Mouse (Mus musculus): Measurements from ENCODE around the gene Pdgfc. TPM values are rescaled to one million over a fixed set of nuclear protein-coding genes. Genes with fewer than 3 reads are reported as not detected.
"Not testable (repeated sequence)": the region's sequence is repeated elsewhere in the genome, so short reads cannot be mapped to it uniquely, and the experiment has no call there.

Pdgfc gene
- polyA plus RNA-seq, 1 experiment from 2014 or later: 2.2 TPM

- H3K27ac ChIP-seq (ENCODE audit: low read length): no peak overlapping the region
- no peak for ATAC-seq
- no peak overlapping the region for H3K4me3 ChIP-seq (ENCODE audit: low read depth, low read length)
- WGBS: 85% methylated on average over 1 of the region's 1 CpGs
- H3K9me3 ChIP-seq (ENCODE audit: low read length): no peaks in the 10 kb centered on the region
- DNase-seq (ENCODE audit: low spot score): no peak
- no peaks in the 10 kb centered on the region for H3K27me3 ChIP-seq (replicated peaks; ENCODE audit: insufficient read depth, low read length)
- H3K4me1 ChIP-seq (ENCODE audit: insufficient read depth, low read depth, low read length): no peaks in the 10 kb centered on the region
- no peak for TF ChIP-seq EP300 (IDR thresholded peaks at IDR 0.05)
- TF ChIP-seq CTCF (IDR thresholded peaks at IDR 0.05): no peak
- no peaks in the 10 kb centered on the region for H3K36me3 ChIP-seq (ENCODE audit: insufficient read depth, low read length)
- no peak overlapping the region for H3K9ac ChIP-seq (replicated peaks; ENCODE audit: low read depth)
- no peak overlapping the region for H3K4me2 ChIP-seq (replicated peaks; ENCODE audit: low read depth, low read length)
These were observed 85.5 kb downstream of the Pdgfc start for GRCm38 (mm10) chr3:81121731-81122130.

GRCm38 (mm10) chr3:81123461-81123860, 87.2 kb downstream of the Pdgfc start:
- no peak overlapping the region for H3K4me3 ChIP-seq (ENCODE audit: low read depth, low read length)
- no peak for DNase-seq (ENCODE audit: low spot score)
- no peak overlapping the region for H3K27ac ChIP-seq (ENCODE audit: low read length)
- no peaks in the 10 kb centered on the region for H3K36me3 ChIP-seq (ENCODE audit: insufficient read depth, low read length)
- H3K4me1 ChIP-seq (ENCODE audit: insufficient read depth, low read depth, low read length): no peaks in the 10 kb centered on the region
- ATAC-seq: no peak
- WGBS: 66% methylated on average over 3 of the region's 3 CpGs
- H3K4me2 ChIP-seq (replicated peaks; ENCODE audit: low read depth, low read length): no peak overlapping the region
- no peaks in the 10 kb centered on the region for H3K27me3 ChIP-seq (replicated peaks; ENCODE audit: insufficient read depth, low read length)
- no peak overlapping the region for H3K9ac ChIP-seq (replicated peaks; ENCODE audit: low read depth)
- no peaks in the 10 kb centered on the region for H3K9me3 ChIP-seq (ENCODE audit: low read length)
- TF ChIP-seq EP300 (IDR thresholded peaks at IDR 0.05) (no peak), CTCF (IDR thresholded peaks at IDR 0.05) (no peak)

GRCm38 (mm10) chr3:81127013-81127412, 90.8 kb downstream of the Pdgfc start:
- Histone ChIP-seq H3K4me2 (replicated peaks; ENCODE audit: low read depth, low read length) (no peak overlapping the region), H3K4me1 (ENCODE audit: insufficient read depth, low read depth, low read length) (no peaks in the 10 kb centered on the region), H3K9me3 (ENCODE audit: low read length) (no peaks in the 10 kb centered on the region), H3K36me3 (ENCODE audit: insufficient read depth, low read length) (no peaks in the 10 kb centered on the region), H3K4me3 (ENCODE audit: low read depth, low read length) (no peak overlapping the region), H3K27ac (ENCODE audit: low read length) (no peak overlapping the region), H3K9ac (replicated peaks; ENCODE audit: low read depth) (no peak overlapping the region), H3K27me3 (replicated peaks; ENCODE audit: insufficient read depth, low read length) (no peaks in the 10 kb centered on the region)
- TF ChIP-seq CTCF (IDR thresholded peaks at IDR 0.05) (no peak), EP300 (IDR thresholded peaks at IDR 0.05) (no peak)
- no peak for ATAC-seq
- WGBS: 34% methylated on average over 2 of the region's 2 CpGs
- no peak for DNase-seq (ENCODE audit: low spot score)

- ATAC-seq: no peak
- Histone ChIP-seq H3K27ac (ENCODE audit: low read length) (no peak overlapping the region), H3K27me3 (replicated peaks; ENCODE audit: insufficient read depth, low read length) (no peaks in the 10 kb centered on the region), H3K9ac (replicated peaks; ENCODE audit: low read depth) (no peak overlapping the region), H3K9me3 (ENCODE audit: low read length) (no peaks in the 10 kb centered on the region), H3K36me3 (ENCODE audit: insufficient read depth, low read length) (no peaks in the 10 kb centered on the region), H3K4me1 (ENCODE audit: insufficient read depth, low read depth, low read length) (no peaks in the 10 kb centered on the region), H3K4me3 (ENCODE audit: low read depth, low read length) (no peak overlapping the region), H3K4me2 (replicated peaks; ENCODE audit: low read depth, low read length) (no peak overlapping the region)
- 31% methylated on average over 3 of the region's 3 CpGs for WGBS
- no peak for DNase-seq (ENCODE audit: low spot score)
- TF ChIP-seq EP300 (IDR thresholded peaks at IDR 0.05) (no peak), CTCF (IDR thresholded peaks at IDR 0.05) (no peak)
These were observed 100.8 kb downstream of the Pdgfc start for GRCm38 (mm10) chr3:81136985-81137384.

GRCm38 (mm10) chr3:81138030-81138429, 101.8 kb downstream of the Pdgfc start:
- H3K9me3 ChIP-seq (ENCODE audit: low read length); ATAC-seq; H3K27ac ChIP-seq (ENCODE audit: low read length); H3K9ac ChIP-seq (replicated peaks; ENCODE audit: low read depth); DNase-seq (ENCODE audit: low spot score); H3K4me3 ChIP-seq (ENCODE audit: low read depth, low read length); H3K27me3 ChIP-seq (replicated peaks; ENCODE audit: insufficient read depth, low read length); H3K4me2 ChIP-seq (replicated peaks; ENCODE audit: low read depth, low read length); H3K4me1 ChIP-seq (ENCODE audit: insufficient read depth, low read depth, low read length); H3K36me3 ChIP-seq (ENCODE audit: insufficient read depth, low read length): not testable (repeated sequence)
- 84% methylated on average over 1 of the region's 1 CpGs for WGBS

- ATAC-seq: no peak
- H3K4me3 ChIP-seq (ENCODE audit: low read depth, low read length): no peak overlapping the region
- TF ChIP-seq CTCF (IDR thresholded peaks at IDR 0.05) (no peak), EP300 (IDR thresholded peaks at IDR 0.05) (no peak)
- H3K9me3 ChIP-seq (ENCODE audit: low read length): no peaks in the 10 kb centered on the region
- no peaks in the 10 kb centered on the region for H3K4me1 ChIP-seq (ENCODE audit: insufficient read depth, low read depth, low read length)
- no peak overlapping the region for H3K9ac ChIP-seq (replicated peaks; ENCODE audit: low read depth)
- no peak overlapping the region for H3K27ac ChIP-seq (ENCODE audit: low read length)
- no peak overlapping the region for H3K4me2 ChIP-seq (replicated peaks; ENCODE audit: low read depth, low read length)
- DNase-seq (ENCODE audit: low spot score): no peak
- H3K36me3 ChIP-seq (ENCODE audit: insufficient read depth, low read length): no peaks in the 10 kb centered on the region
- no peaks in the 10 kb centered on the region for H3K27me3 ChIP-seq (replicated peaks; ENCODE audit: insufficient read depth, low read length)
These were observed 107.5 kb downstream of the Pdgfc start for GRCm38 (mm10) chr3:81143730-81144129.

- 12% methylated on average over 3 of the region's 3 CpGs for WGBS
These were observed 112.9 kb downstream of the Pdgfc start for GRCm38 (mm10) chr3:81149109-81149521.

More at GRCm38 (mm10) chr3:81149109-81149521, 112.9 kb downstream of the Pdgfc start:
- no peaks in the 10 kb centered on the region for H3K9me3 ChIP-seq (ENCODE audit: low read length)
- no peak overlapping the region for H3K27ac ChIP-seq (ENCODE audit: low read length)
- TF ChIP-seq EP300 (IDR thresholded peaks at IDR 0.05) (no peak), CTCF (IDR thresholded peaks at IDR 0.05) (no peak)
- H3K4me2 ChIP-seq (replicated peaks; ENCODE audit: low read depth, low read length): no peak overlapping the region
- DNase-seq (ENCODE audit: low spot score) (peak; percentile 28), ATAC-seq (peak; percentile 63)
- no peak overlapping the region for H3K9ac ChIP-seq (replicated peaks; ENCODE audit: low read depth)
- no peaks in the 10 kb centered on the region for H3K4me1 ChIP-seq (ENCODE audit: insufficient read depth, low read depth, low read length)
- no peaks in the 10 kb centered on the region for H3K36me3 ChIP-seq (ENCODE audit: insufficient read depth, low read length)
- no peaks in the 10 kb centered on the region for H3K27me3 ChIP-seq (replicated peaks; ENCODE audit: insufficient read depth, low read length)
- H3K4me3 ChIP-seq (ENCODE audit: low read depth, low read length): no peak overlapping the region

Data from lung, postnatal 0 days (tissue).